Mouse (Mus musculus) effector memory CD4-positive, alpha-beta T cell, adult 7 months (primary cell): ENCODE data around the gene Sh2d3c. TPM values are rescaled to one million over a fixed set of nuclear protein-coding genes. Genes with fewer than 3 reads are reported as not detected.

Experiments
- polyA plus RNA-seq: library from polyadenylated mRNA; unstranded; fragments of 100-300 nt; shearing (Covaris generic); gene quantifications from one replicate; pipeline ENCODE4 v1.2.1, GENCODE M21; 2017

Gene Sh2d3c
- 69.8 TPM for polyA plus RNA-seq

GRCm38 (mm10) chr2:32720681-32721229 lies at the start of gene Sh2d3c:
Gene Sh2d3c (plus strand): TSS chr2:32721055.

GRCm38 (mm10) chr2:32704021-32704421 lies 16.8 kb upstream of the Sh2d3c start, which contains the start of gene Fpgs:
Gene Fpgs (minus strand): TSS chr2:32704145.

GRCm38 (mm10) chr2:32712934-32713817 lies 7.7 kb upstream of the Sh2d3c start, which contains the start of gene Cdk9:
Gene Cdk9 (minus strand): TSS chr2:32713076.

GRCm38 (mm10) chr2:32740916-32741272 lies 20.0 kb downstream of the Sh2d3c start, which contains the start of gene 6330409D20Rik:
Gene 6330409D20Rik (minus strand): TSS chr2:32741016.

GRCm38 (mm10) chr2:32757056-32757845 lies 36.4 kb downstream of the Sh2d3c start, which contains the start of gene Tor2a:
Gene Tor2a (plus strand): TSS chr2:32757234.

GRCm38 (mm10) chr2:32775359-32776074 lies 54.7 kb downstream of the Sh2d3c start, which contains the start of the genes Ttc16 and Ptrh1:
Gene Ttc16 (minus strand): TSS chr2:32775633.
Gene Ptrh1 (plus strand): TSS chr2:32775786.

GRCm38 (mm10) chr2:32784048-32784681 lies 63.3 kb downstream of the Sh2d3c start, which contains the start of gene Cfap157:
Gene Cfap157 (minus strand): TSS chr2:32784428.

Other genes starting within 250 kb of the Sh2d3c start
- gene Fam102a, start 185.7 kb upstream of the Sh2d3c start, polyA plus RNA-seq = 136 TPM
- gene Dpm2, start 150.2 kb upstream of the Sh2d3c start, polyA plus RNA-seq = 76.0 TPM
- not detected for gene Pip5kl1, start 146.3 kb upstream of the Sh2d3c start, polyA plus RNA-seq
- gene 9430097D07Rik, start 145.4 kb upstream of the Sh2d3c start, polyA plus RNA-seq = not detected
- gene St6galnac4, start 134.0 kb upstream of the Sh2d3c start, polyA plus RNA-seq = 26.7 TPM
- 3.2 TPM for gene St6galnac6, start 121.3 kb upstream of the Sh2d3c start, polyA plus RNA-seq
- 0.24 TPM for gene Ak1, start 99.3 kb upstream of the Sh2d3c start, polyA plus RNA-seq
- gene Eng, start 74.5 kb upstream of the Sh2d3c start, polyA plus RNA-seq = 0.27 TPM
- 15.5 TPM for gene Fpgs, start 16.9 kb upstream of the Sh2d3c start, polyA plus RNA-seq
- gene Cdk9, start 8.0 kb upstream of the Sh2d3c start, polyA plus RNA-seq = 136 TPM
- gene 6330409D20Rik, start 20.0 kb downstream of the Sh2d3c start, polyA plus RNA-seq = not detected
- gene Tor2a, start 36.2 kb downstream of the Sh2d3c start, polyA plus RNA-seq = 43.6 TPM
- gene Ttc16, start 54.6 kb downstream of the Sh2d3c start, polyA plus RNA-seq = 1.5 TPM
- 8.0 TPM for gene Ptrh1, start 54.7 kb downstream of the Sh2d3c start, polyA plus RNA-seq
- not detected for gene Cfap157, start 63.4 kb downstream of the Sh2d3c start, polyA plus RNA-seq
- 9.4 TPM for gene Stxbp1, start 126.2 kb downstream of the Sh2d3c start, polyA plus RNA-seq
- gene Fam129b, start 155.1 kb downstream of the Sh2d3c start, polyA plus RNA-seq = 1.8 TPM
- gene Rpl12, start 240.5 kb downstream of the Sh2d3c start, polyA plus RNA-seq = 40.5 TPM
- gene Lrsam1, start 240.6 kb downstream of the Sh2d3c start, polyA plus RNA-seq = 4.8 TPM